Mouse (Mus musculus): ENCODE measurements around the gene Gm13287.
"Not testable (repeated sequence)": the region's sequence is repeated elsewhere in the genome, so short reads cannot be mapped to it uniquely, and the experiment has no call there.

Gm13287 gene

GRCm38 (mm10) chr4:88802954-88803353 lies at the start of gene Gm13287:
Gm13287 (plus strand) TSS chr4:88803254.
- not testable (repeated sequence) for DNase-seq (ENCODE audit: low spot score)

GRCm38 (mm10) chr4:88754818-88755340 lies 48.2 kb upstream of the Gm13287 start, which contains the start of gene Gm13271:
Gm13271 (plus strand) TSS chr4:88754868.
- DNase-seq (ENCODE audit: low spot score), result peak; percentile 67

- not testable (repeated sequence) for DNase-seq (ENCODE audit: low spot score)
These were observed 46.2 kb upstream of the Gm13287 start for GRCm38 (mm10) chr4:88756581-88757513.

- DNase-seq (ENCODE audit: low spot score), result peak; percentile 88
These were observed 45.4 kb upstream of the Gm13287 start for GRCm38 (mm10) chr4:88757628-88758031.

GRCm38 (mm10) chr4:88758751-88759150 lies 44.3 kb upstream of the Gm13287 start:
- not testable (repeated sequence) for DNase-seq (ENCODE audit: low spot score)

- DNase-seq (ENCODE audit: low spot score), result not testable (repeated sequence)
These were observed 43.3 kb upstream of the Gm13287 start, which contains the start of gene Gm13283 for GRCm38 (mm10) chr4:88759610-88760268. Gm13283 (plus strand) TSS chr4:88760119.

- peak; percentile 83 for DNase-seq (ENCODE audit: low spot score)
These were observed 42.6 kb upstream of the Gm13287 start for GRCm38 (mm10) chr4:88760431-88760830.

- DNase-seq (ENCODE audit: low spot score), result peak; percentile 61
These were observed 41.3 kb upstream of the Gm13287 start for GRCm38 (mm10) chr4:88761776-88762175.

GRCm38 (mm10) chr4:88762341-88762740 lies 40.7 kb upstream of the Gm13287 start:
- DNase-seq (ENCODE audit: low spot score), result not testable (repeated sequence)

- DNase-seq (ENCODE audit: low spot score), result peak; percentile 60
These were observed 39.6 kb upstream of the Gm13287 start for GRCm38 (mm10) chr4:88763384-88764018.

GRCm38 (mm10) chr4:88773534-88773933 lies 29.5 kb upstream of the Gm13287 start, which contains the start of gene Gm13290:
Gm13290 (plus strand) TSS chr4:88773834.
- not testable (repeated sequence) for DNase-seq (ENCODE audit: low spot score)

- not testable (repeated sequence) for DNase-seq (ENCODE audit: low spot score)
These were observed 26.4 kb upstream of the Gm13287 start, which contains the start of gene Gm13289 for GRCm38 (mm10) chr4:88776622-88777021. Gm13289 (plus strand) TSS chr4:88776922.

- DNase-seq (ENCODE audit: low spot score), result not testable (repeated sequence)
These were observed 23.5 kb upstream of the Gm13287 start, which contains the start of gene Gm13272 for GRCm38 (mm10) chr4:88779550-88779949. Gm13272 (plus strand) TSS chr4:88779850.

- not testable (repeated sequence) for DNase-seq (ENCODE audit: low spot score)
These were observed 22.7 kb upstream of the Gm13287 start for GRCm38 (mm10) chr4:88780320-88780719.

- not testable (repeated sequence) for DNase-seq (ENCODE audit: low spot score)
These were observed 21.2 kb upstream of the Gm13287 start, which contains the start of gene Ifnz for GRCm38 (mm10) chr4:88781831-88782230. Ifnz (plus strand) TSS chr4:88782131.

GRCm38 (mm10) chr4:88782335-88782734 lies 20.7 kb upstream of the Gm13287 start:
- peak; percentile 31 for DNase-seq (ENCODE audit: low spot score)

- DNase-seq (ENCODE audit: low spot score), result not testable (repeated sequence)
These were observed 17.6 kb upstream of the Gm13287 start, which contains the start of gene Gm13276 for GRCm38 (mm10) chr4:88785409-88785808. Gm13276 (plus strand) TSS chr4:88785709.

GRCm38 (mm10) chr4:88788402-88788801 lies 14.7 kb upstream of the Gm13287 start, which contains the start of gene Gm13277:
Gm13277 (plus strand) TSS chr4:88788632.
- peak; percentile 62 for DNase-seq (ENCODE audit: low spot score)

GRCm38 (mm10) chr4:88791250-88791649 lies 11.8 kb upstream of the Gm13287 start, which contains the start of gene Gm13278:
Gm13278 (plus strand) TSS chr4:88791550.
- DNase-seq (ENCODE audit: low spot score), result not testable (repeated sequence)

- peak; percentile 71 for DNase-seq (ENCODE audit: low spot score)
These were observed 8.9 kb upstream of the Gm13287 start, which contains the start of gene Gm13275 for GRCm38 (mm10) chr4:88793936-88794675. Gm13275 (plus strand) TSS chr4:88794487.

All from ovary, postnatal 36 days (tissue).